Mouse (Mus musculus): ENCODE results near the gene Retsat. TPM values are rescaled to one million over a fixed set of nuclear protein-coding genes. Genes with fewer than 3 reads are reported as not detected.

Retsat gene
- 100 to 1,000 TPM in 1 of 4 experiments, 10 to 100 TPM in 3; 63.5 to 114 (median 84.2) TPM for total RNA-seq (2022)

- peak; percentile 91 to 94 for DNase-seq (ENCODE audit: low spot score in 2 of 2)
These were observed at the start of gene Retsat, which contains the start of gene Elmod3 for GRCm38 (mm10) chr6:72597956-72598753. Retsat (plus strand) TSS chr6:72598475. Elmod3 (minus strand) TSS chr6:72598413.

- no peak for DNase-seq (ENCODE audit: low spot score in 2 of 2)
These were observed 49.2 kb upstream of the Retsat start for GRCm38 (mm10) chr6:72549041-72549580.

GRCm38 (mm10) chr6:72550025-72550424, 48.2 kb upstream of the Retsat start:
- DNase-seq (ENCODE audit: low spot score in 2 of 2) = no peak

GRCm38 (mm10) chr6:72550503-72551100, 47.7 kb upstream of the Retsat start:
- DNase-seq (ENCODE audit: low spot score in 2 of 2) = no peak

- peak in 1 of 2 experiments; percentile 49 for DNase-seq (ENCODE audit: low spot score in 2 of 2)
These were observed 45.9 kb upstream of the Retsat start for GRCm38 (mm10) chr6:72552171-72553078.

- DNase-seq (ENCODE audit: low spot score in 2 of 2) = no peak
These were observed 45.2 kb upstream of the Retsat start for GRCm38 (mm10) chr6:72553079-72553412.

GRCm38 (mm10) chr6:72560801-72561200, 37.5 kb upstream of the Retsat start:
- DNase-seq (ENCODE audit: low spot score in 2 of 2) = no peak

GRCm38 (mm10) chr6:72562486-72562885, 35.8 kb upstream of the Retsat start:
- no peak for DNase-seq (ENCODE audit: low spot score in 2 of 2)

GRCm38 (mm10) chr6:72562894-72563293, 35.4 kb upstream of the Retsat start:
- no peak for DNase-seq (ENCODE audit: low spot score in 2 of 2)

- DNase-seq (ENCODE audit: low spot score in 2 of 2) = no peak
These were observed 32.8 kb upstream of the Retsat start for GRCm38 (mm10) chr6:72565506-72565905.

- DNase-seq (ENCODE audit: low spot score in 2 of 2) = peak; percentile 85 to 95
These were observed 32.2 kb upstream of the Retsat start for GRCm38 (mm10) chr6:72566044-72566443.

- no peak for DNase-seq (ENCODE audit: low spot score in 2 of 2)
These were observed 30.8 kb upstream of the Retsat start for GRCm38 (mm10) chr6:72567508-72567907.

- no peak for DNase-seq (ENCODE audit: low spot score in 2 of 2)
These were observed 29.5 kb upstream of the Retsat start for GRCm38 (mm10) chr6:72568736-72569135.

GRCm38 (mm10) chr6:72570644-72571397, 27.5 kb upstream of the Retsat start:
- peak; percentile 41 to 59 for DNase-seq (ENCODE audit: low spot score in 2 of 2)

GRCm38 (mm10) chr6:72571826-72572225, 26.4 kb upstream of the Retsat start:
- DNase-seq (ENCODE audit: low spot score in 2 of 2) = no peak

GRCm38 (mm10) chr6:72576041-72576440, 22.2 kb upstream of the Retsat start:
- no peak for DNase-seq (ENCODE audit: low spot score in 2 of 2)

- no peak for DNase-seq (ENCODE audit: low spot score in 2 of 2)
These were observed 16.5 kb upstream of the Retsat start for GRCm38 (mm10) chr6:72581625-72582382.

- no peak for DNase-seq (ENCODE audit: low spot score in 2 of 2)
These were observed 14.9 kb upstream of the Retsat start for GRCm38 (mm10) chr6:72583211-72583839.

GRCm38 (mm10) chr6:72584154-72584553, 14.1 kb upstream of the Retsat start:
- no peak for DNase-seq (ENCODE audit: low spot score in 2 of 2)

- DNase-seq (ENCODE audit: low spot score in 2 of 2) = no peak
These were observed 11.6 kb upstream of the Retsat start for GRCm38 (mm10) chr6:72586701-72587100.

All from layer of hippocampus, adult 8-10 months (tissue).